In genomic region chr17:31760465-31760864, GRCm38 (mm10) we compare ENCODE assay signal across 29 mouse cellular contexts.
A peak's percentile ranks its signal among the peaks of the same experiment; 100 is the strongest.
DNase-seq lines count a peak whose midpoint lies in the region; ATAC-seq and TF ChIP-seq lines count a peak whose summit lies in the region.
"Had no signal": no experiment of that assay in that cellular context is flagged by ENCODE, and none has a peak within 500 bp of the region (broad histone marks: within the 10 kb centered on the region; RNA-seq: fewer than 3 reads in every experiment).

No protein-coding gene starts in this region.

- no peak for DNase-seq in spleen, adult 2 months (ENCODE audit: low read depth in 1 of 2, low spot score in 2 of 2)
- no peak for DNase-seq in spleen, postnatal 14 days (ENCODE audit: low spot score in 2 of 2)
- DNase-seq in splenic B cell, adult 2 months (ENCODE audit: low read depth, low spot score) = peak; percentile 54
- DNase-seq: adrenal gland, adult 8-10 months; adrenal gland, postnatal 14 days; adrenal gland, postnatal 36 days; B cell, adult 2 months; cerebellum, adult 11 months; cerebellum, adult 18-20 months; cerebellum, adult 8-10 months; cerebellum, adult 9-11 months; cerebellum, postnatal 14 days; cerebellum, postnatal 36 days; embryo, embryonic 11 days had no signal

- no peak overlapping the region for H3K9ac ChIP-seq in intestine, embryonic 15.5 days
- H3K9ac ChIP-seq in intestine, postnatal 0 days (ENCODE audit: low read depth, low read length) = no peak overlapping the region
- H3K9ac ChIP-seq: embryonic facial prominence, embryonic 13.5 days; embryonic facial prominence, embryonic 15.5 days; forebrain, embryonic 12.5 days had no signal

- peak; percentile 57 for ATAC-seq in megakaryocyte, adult 5-6 weeks (ENCODE audit: poor library complexity, severe bottlenecking)
- no peak for ATAC-seq in intestine, embryonic 15.5 days
- no peak for ATAC-seq in intestine, postnatal 0 days
- ATAC-seq: activated CD4-positive, CD25-positive, alpha-beta regulatory T cell, adult 4 months; CD4-positive, CD25-positive, alpha-beta regulatory T cell, adult 4 months; forebrain, embryonic 14.5 days; forebrain, embryonic 16.5 days; Patski had no signal

- H3K27ac ChIP-seq in spleen, adult 2 months (ENCODE audit: insufficient read depth, low read length) = 0 out of 2 replicates have a peak overlapping the region, but pooled peaks have one; percentile 36
- no peak overlapping the region for H3K27ac ChIP-seq in intestine, embryonic 15.5 days
- H3K27ac ChIP-seq in intestine, postnatal 0 days (ENCODE audit: low read depth, low read length) = no peak overlapping the region
- H3K27ac ChIP-seq: embryonic facial prominence, embryonic 13.5 days; embryonic facial prominence, embryonic 15.5 days; forebrain, embryonic 10.5 days; forebrain, embryonic 12.5 days had no signal

- H3K36me3 ChIP-seq in spleen, adult 2 months (ENCODE audit: control insufficient read depth, insufficient read depth, low read length) = no peaks in the 10 kb centered on the region
- H3K36me3 ChIP-seq in splenic B cell, adult 2 months (ENCODE audit: control insufficient read depth, insufficient read depth, low read length, poor library complexity, severe bottlenecking) = no peaks in the 10 kb centered on the region
- H3K36me3 ChIP-seq in intestine, embryonic 15.5 days = no peaks in the 10 kb centered on the region
- H3K36me3 ChIP-seq in intestine, postnatal 0 days (ENCODE audit: control insufficient read depth, insufficient read depth) = no peaks in the 10 kb centered on the region
- H3K36me3 ChIP-seq: embryonic facial prominence, embryonic 13.5 days; embryonic facial prominence, embryonic 15.5 days; forebrain, embryonic 10.5 days; forebrain, embryonic 12.5 days; G1E had no signal

- no peak overlapping the region for H3K4me3 ChIP-seq in spleen, adult 2 months (ENCODE audit: extremely low read depth, insufficient read depth, insufficient read length)
- H3K4me3 ChIP-seq in intestine, embryonic 15.5 days (replicated peaks) = no peak overlapping the region
- no peak overlapping the region for H3K4me3 ChIP-seq in intestine, postnatal 0 days (ENCODE audit: low read depth, low read length)
- H3K4me3 ChIP-seq: embryonic facial prominence, embryonic 13.5 days; embryonic facial prominence, embryonic 15.5 days; erythroblast, embryonic 14.5 days; forebrain, embryonic 10.5 days; forebrain, embryonic 12.5 days had no signal

- H3K4me1 ChIP-seq in spleen, adult 2 months (ENCODE audit: control insufficient read depth, insufficient read depth, insufficient read length) = peaks cover 3% of the 10 kb centered on the region; the same call in 1 of the 2 replicates
- no peaks in the 10 kb centered on the region for H3K4me1 ChIP-seq in intestine, embryonic 15.5 days (replicated peaks)
- H3K4me1 ChIP-seq in intestine, postnatal 0 days (replicated peaks; ENCODE audit: control insufficient read depth, insufficient read depth, low read length) = no peaks in the 10 kb centered on the region
- H3K4me1 ChIP-seq: embryonic facial prominence, embryonic 13.5 days; forebrain, embryonic 10.5 days; forebrain, embryonic 12.5 days had no signal

- 89% methylated on average over 2 of the region's 2 CpGs for WGBS in spleen, adult 2 months
- WGBS in intestine, embryonic 15.5 days = 87% methylated on average over 2 of the region's 2 CpGs
- WGBS in intestine, postnatal 0 days = 97% methylated on average over 2 of the region's 2 CpGs

- no peaks in the 10 kb centered on the region for H3K27me3 ChIP-seq in spleen, adult 2 months (ENCODE audit: control insufficient read depth, insufficient read depth, low read length)
- no peaks in the 10 kb centered on the region for H3K27me3 ChIP-seq in splenic B cell, adult 2 months (ENCODE audit: control insufficient read depth, insufficient read depth, low read length, poor library complexity, severe bottlenecking)
- H3K27me3 ChIP-seq in intestine, embryonic 15.5 days (replicated peaks) = no peaks in the 10 kb centered on the region
- no peaks in the 10 kb centered on the region for H3K27me3 ChIP-seq in intestine, postnatal 0 days (replicated peaks; ENCODE audit: control insufficient read depth, insufficient read depth, low read length)
- H3K27me3 ChIP-seq: CH12.LX; embryonic facial prominence, embryonic 13.5 days; embryonic facial prominence, embryonic 15.5 days; forebrain, embryonic 12.5 days; Patski had no signal

- no peak overlapping the region for H3K4me2 ChIP-seq in intestine, embryonic 15.5 days (replicated peaks)
- no peak overlapping the region for H3K4me2 ChIP-seq in intestine, postnatal 0 days (replicated peaks; ENCODE audit: low read depth)
- H3K4me2 ChIP-seq: embryonic facial prominence, embryonic 13.5 days; embryonic facial prominence, embryonic 15.5 days; forebrain, embryonic 12.5 days had no signal

- TF ChIP-seq CTCF in spleen, adult 2 months (IDR thresholded peaks at IDR 0.05; ENCODE audit: extremely low read depth, insufficient read depth, insufficient read length, insufficient replicate concordance) = no peak
- TF ChIP-seq CTCF in intestine, postnatal 0 days (IDR thresholded peaks at IDR 0.05; ENCODE audit: low read depth) = no peak

- no peaks in the 10 kb centered on the region for H3K9me3 ChIP-seq in intestine, embryonic 15.5 days
- H3K9me3 ChIP-seq in intestine, postnatal 0 days (ENCODE audit: control insufficient read depth) = no peaks in the 10 kb centered on the region
- H3K9me3 ChIP-seq: embryonic facial prominence, embryonic 15.5 days; G1E had no signal

- TF ChIP-seq POLR2A in spleen, adult 2 months (IDR thresholded peaks at IDR 0.05; ENCODE audit: low read depth, low read length) = no peak
